Mouse (Mus musculus) left cerebral cortex, postnatal 4 days (tissue): ENCODE results near the gene Sprn. TPM values are rescaled to one million over a fixed set of nuclear protein-coding genes. Genes with fewer than 3 reads are reported as not detected.

ENCODE experiments used
- DNase-seq: peaks from one replicate; pipeline ENCODE4 v3.0.0-alpha.2; 2022
- intact Hi-C: fragments of 180-260 bp; cut with DNase I; formaldehyde crosslinking; loops from one replicate; pipeline ENCODE4 v1.15.1; 2025
- total RNA-seq, 2 experiments: library from RNA; stranded (reverse); gene quantifications; 2 replicates each; pipeline ENCODE4 v1.2.3; 2021

The Sprn gene
- total RNA-seq, 2 experiments from 2014 or later, result 77.0 to 80.8 TPM

DNA sequence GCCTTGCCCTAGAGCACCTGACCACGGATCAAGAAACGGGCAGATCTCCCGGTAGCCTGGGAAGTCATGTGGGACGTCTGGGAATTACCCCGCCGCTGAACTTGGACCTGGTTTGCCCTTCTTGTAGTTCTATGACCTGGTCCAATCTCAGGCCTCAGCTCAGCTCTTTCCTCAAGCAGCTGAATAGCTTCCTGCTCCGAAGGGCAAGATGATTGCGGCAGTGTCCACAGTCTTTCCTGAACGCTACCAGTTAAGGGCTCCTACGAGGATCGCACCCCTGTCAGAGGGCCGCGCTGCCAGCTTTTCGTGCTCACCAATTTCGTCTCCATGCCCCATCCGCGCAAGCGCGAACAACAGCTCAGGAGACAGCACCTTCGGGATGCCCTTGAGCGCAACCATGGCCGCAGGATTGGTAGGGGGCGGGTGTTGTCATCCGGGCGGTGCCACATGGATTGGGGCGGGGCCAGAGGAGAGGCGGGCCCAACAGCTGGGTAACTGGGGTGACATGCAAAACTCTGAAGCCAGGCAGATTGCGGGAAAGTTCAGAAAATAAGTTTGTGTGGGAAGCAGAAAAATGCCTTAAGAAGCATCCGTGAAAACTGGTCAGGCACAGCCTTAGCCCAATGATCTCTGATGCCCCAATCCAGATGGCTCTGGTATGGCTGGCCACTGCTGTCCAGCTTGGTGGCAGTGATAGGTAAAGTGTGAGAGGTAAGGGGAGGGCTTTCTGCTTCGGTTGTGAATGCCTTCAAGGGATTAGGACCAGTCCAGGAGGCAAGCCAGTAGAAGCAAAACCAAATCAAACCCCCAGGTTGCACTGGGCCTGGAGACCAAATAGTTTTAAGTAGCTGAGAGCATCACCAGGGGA lies 52.5 kb downstream of the Sprn start, which contains the start of gene Fuom:
Gene Fuom (minus strand): TSS at position 449 of the 868 bp plus-strand sequence.
- intact Hi-C loops, result no loop called here

DNA sequence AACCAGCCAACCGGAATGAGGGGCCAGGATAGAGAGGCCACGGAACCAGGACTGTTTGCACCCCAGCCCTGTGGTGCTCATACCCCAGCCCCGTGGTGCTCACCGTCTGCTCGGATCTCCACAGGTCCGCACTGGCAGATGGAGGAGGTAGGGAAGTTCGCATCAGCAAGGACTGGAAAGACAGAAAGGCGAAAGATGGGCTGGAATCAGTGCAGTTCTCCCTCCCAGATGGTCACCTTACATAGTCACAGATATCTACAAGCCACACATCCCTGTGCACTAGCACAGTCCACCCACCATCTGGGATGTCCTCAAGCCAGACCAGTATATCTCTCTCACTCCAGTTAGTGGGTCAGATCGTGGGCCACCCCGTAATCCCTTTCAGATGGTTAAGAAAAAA lies 53.2 kb downstream of the Sprn start:
- intact Hi-C loops, result no loop called here
- no peak for DNase-seq

More for the DNA sequence above, 52.5 kb downstream of the Sprn start, which contains the start of gene Fuom:
- peak; percentile 71 for DNase-seq

Other genes starting within 250 kb of the Sprn start
- not detected for gene Utf1, start 211.1 kb downstream of the Sprn start, total RNA-seq
- under 1 TPM; 0.66 to 0.83 TPM for gene 6430531B16Rik, start 176.1 kb downstream of the Sprn start, total RNA-seq
- 1 to 10 TPM; 2.4 to 2.6 TPM for gene Adam8, start 162.3 kb downstream of the Sprn start, total RNA-seq
- gene Zfp511, start 118.5 kb downstream of the Sprn start, total RNA-seq, result 10 to 100 TPM; 32.3 to 33.9 TPM
- gene Tubgcp2, start 118.2 kb downstream of the Sprn start, total RNA-seq, result 10 to 100 TPM; 55.1 to 58.0 TPM
- 1 to 10 TPM; 2.3 to 2.5 TPM for gene Msx3, start 105.8 kb downstream of the Sprn start, total RNA-seq
- 100 to 1,000 TPM; 185 to 208 TPM for gene Caly, start 72.3 kb downstream of the Sprn start, total RNA-seq
- gene Prap1, start 61.5 kb downstream of the Sprn start, total RNA-seq, result not detected
- 10 to 100 TPM; 10.4 to 15.3 TPM for gene Fuom, start 52.4 kb downstream of the Sprn start, total RNA-seq
- 1 to 10 TPM; 6.1 to 6.8 TPM for gene Paox, start 39.1 kb downstream of the Sprn start, total RNA-seq
- 10 to 100 TPM; 55.1 to 59.6 TPM for gene Echs1, start 38.4 kb downstream of the Sprn start, total RNA-seq
- gene Mtg1, start 17.3 kb downstream of the Sprn start, total RNA-seq, result 10 to 100 TPM; 24.7 to 27.3 TPM
- gene Olfr522, start 9.9 kb upstream of the Sprn start, total RNA-seq, result not detected
- gene Olfr523, start 18.3 kb upstream of the Sprn start, total RNA-seq, result not detected
- gene Olfr524, start 51.1 kb upstream of the Sprn start, total RNA-seq, result not detected
- gene Cd163l1, start 63.4 kb upstream of the Sprn start, total RNA-seq, result under 1 TPM; 0.32 to 0.58 TPM
- gene 5830411N06Rik, start 92.4 kb upstream of the Sprn start, total RNA-seq, result not detected
- gene Olfr525, start 166.0 kb upstream of the Sprn start, total RNA-seq, result not detected
- not detected for gene Olfr527, start 179.1 kb upstream of the Sprn start, total RNA-seq
- not detected for gene Olfr60, start 206.8 kb upstream of the Sprn start, total RNA-seq
- not detected for gene Olfr530, start 221.5 kb upstream of the Sprn start, total RNA-seq
- not detected for gene Olfr531, start 248.0 kb upstream of the Sprn start, total RNA-seq